Mouse (Mus musculus) MEL (cell line): ENCODE data around the gene Wfikkn2. TPM values are rescaled to one million over a fixed set of nuclear protein-coding genes. Genes with fewer than 3 reads are reported as not detected.

Experiments
- DNase-seq: peaks from one replicate; pipeline ENCODE4 v3.0.0; 2011; ENCODE audit warnings: low read depth, low spot score
- H3K27ac ChIP-seq: 2 replicates; pipeline ENCODE4 v1.5.1; 2012; ENCODE audit warnings: low read depth, mild to moderate bottlenecking, control low read depth, low read length, moderate library complexity; ENCODE audit not compliant: control insufficient read depth
- H3K27me3 ChIP-seq, 2 experiments: fragments of 150-350 bp in 1 of 2; sonication (generic) in 1 of 2; 2 replicates each; pipeline ENCODE4 v1.6.1; 2012; ENCODE audit warnings: low read length in 2 of 2, mild to moderate bottlenecking in 2 of 2, improper control_type of control experiment in 1 of 2, moderate library complexity in 1 of 2; ENCODE audit not compliant: insufficient read depth in 2 of 2, control insufficient read depth in 1 of 2
- H3K36me3 ChIP-seq, 2 experiments: 2 replicates each; pipeline ENCODE4 v1.6.1; 2012 to 2014; ENCODE audit warnings: low read length in 2 of 2, improper control_type of control experiment in 1 of 2, inconsistent platforms in 1 of 2, mild to moderate bottlenecking in 1 of 2; ENCODE audit not compliant: insufficient read depth in 2 of 2, control insufficient read depth in 1 of 2
- H3K4me1 ChIP-seq, 2 experiments: fragments of 150-350 bp in 1 of 2; sonication (generic) in 1 of 2; 2 replicates each; pipeline ENCODE4 v1.6.1; 2012; ENCODE audit warnings: low read length in 2 of 2, improper control_type of control experiment in 1 of 2, mild to moderate bottlenecking in 1 of 2; ENCODE audit not compliant: insufficient read depth in 2 of 2, control insufficient read depth in 1 of 2
- H3K4me3 ChIP-seq, 2 experiments: fragments of 150-350 bp in 1 of 2; sonication (generic) in 1 of 2; 2 replicates each; pipeline ENCODE4 v1.5.1; 2012; ENCODE audit warnings: low read depth in 2 of 2, low read length in 2 of 2, mild to moderate bottlenecking in 2 of 2, moderate library complexity in 2 of 2, control low read depth in 1 of 2, improper control_type of control experiment in 1 of 2; ENCODE audit not compliant: control insufficient read depth in 1 of 2, insufficient read depth in 1 of 2
- H3K79me2 ChIP-seq: 2 replicates; pipeline ENCODE4 v1.6.1; 2012; ENCODE audit warnings: mild to moderate bottlenecking, low read length, moderate library complexity; ENCODE audit not compliant: control insufficient read depth, poor library complexity, insufficient read depth
- H3K9ac ChIP-seq: 2 replicates; pipeline ENCODE4 v1.6.1; 2012; ENCODE audit warnings: low read depth, mild to moderate bottlenecking, control low read depth, low read length, moderate library complexity; ENCODE audit not compliant: control insufficient read depth, poor library complexity, severe bottlenecking
- H3K9me3 ChIP-seq: fragments of 150-350 bp; sonication (generic); replicated peaks from 2 replicates; pipeline ENCODE4 v1.6.1; 2012; ENCODE audit warnings: mild to moderate bottlenecking, low read length, improper control_type of control experiment, moderate library complexity; ENCODE audit not compliant: insufficient read depth
- CHD1 ChIP-seq: IDR thresholded peaks from 2 replicates; pipeline ENCODE4 v1.6.1; 2012; ENCODE audit warnings: low read depth, mild to moderate bottlenecking, inconsistent platforms, low read length, improper control_type of control experiment
- CHD2 ChIP-seq: IDR thresholded peaks from 2 replicates; pipeline ENCODE4 v1.6.1; 2011; ENCODE audit warnings: low read length, improper control_type of control experiment
- CTCF ChIP-seq, 3 experiments: IDR thresholded peaks in 2 of 3; conservative IDR thresholded peaks in 1 of 3; 2 replicates each; pipeline ENCODE4 v1.5.1; 2011 to 2012; ENCODE audit warnings: low read length in 3 of 3, low read depth in 2 of 3, mild to moderate bottlenecking in 2 of 3, improper control_type of control experiment in 1 of 3, inconsistent platforms in 1 of 3, mixed read lengths in 1 of 3, moderate library complexity in 1 of 3; ENCODE audit not compliant: control insufficient read depth in 1 of 3, insufficient read depth in 1 of 3, poor library complexity in 1 of 3, severe bottlenecking in 1 of 3
- E2F4 ChIP-seq: IDR thresholded peaks from 2 replicates; pipeline ENCODE4 v1.6.1; 2011; ENCODE audit warnings: low read depth, low read length, improper control_type of control experiment, borderline replicate concordance
- ELF1 ChIP-seq: IDR thresholded peaks from 2 replicates; pipeline ENCODE4 v1.6.1; 2014; ENCODE audit warnings: low read depth, mild to moderate bottlenecking, inconsistent platforms, low read length, improper control_type of control experiment, moderate library complexity
- EP300 ChIP-seq, 2 experiments: IDR thresholded peaks; 2 replicates each; pipeline ENCODE4 v1.6.1; 2011; ENCODE audit warnings: improper control_type of control experiment in 2 of 2, low read length in 2 of 2, low read depth in 1 of 2, mild to moderate bottlenecking in 1 of 2
- ETS1 ChIP-seq: IDR thresholded peaks from 2 replicates; pipeline ENCODE4 v1.6.1; 2012; ENCODE audit warnings: low read depth, mild to moderate bottlenecking, inconsistent platforms, low read length, improper control_type of control experiment, moderate library complexity
- HCFC1 ChIP-seq: IDR thresholded peaks from 2 replicates; pipeline ENCODE4 v1.6.1; 2012; ENCODE audit warnings: low read depth, mild to moderate bottlenecking, inconsistent platforms, low read length, improper control_type of control experiment, moderate library complexity
- KAT2A ChIP-seq: conservative IDR thresholded peaks from 2 replicates; pipeline ENCODE4 v1.6.1; 2012; ENCODE audit warnings: low read depth, low read length, improper control_type of control experiment, inconsistent platforms
- MAX ChIP-seq: IDR thresholded peaks from 2 replicates; pipeline ENCODE4 v1.6.1; 2011; ENCODE audit warnings: low read length, improper control_type of control experiment
- MEF2A ChIP-seq: IDR thresholded peaks from 2 replicates; pipeline ENCODE4 v1.6.1; 2014; ENCODE audit warnings: low read depth, mild to moderate bottlenecking, inconsistent platforms, low read length, improper control_type of control experiment; ENCODE audit not compliant: poor library complexity, insufficient replicate concordance, severe bottlenecking; ENCODE audit errors: extremely low read depth
- MXI1 ChIP-seq: IDR thresholded peaks from 2 replicates; pipeline ENCODE4 v1.6.1; 2011; ENCODE audit warnings: mild to moderate bottlenecking, low read depth, low read length, improper control_type of control experiment
- MYB ChIP-seq: IDR thresholded peaks from 2 replicates; pipeline ENCODE4 v1.6.1; 2011; ENCODE audit warnings: mild to moderate bottlenecking, low read depth, low read length, improper control_type of control experiment
- MYC ChIP-seq: IDR thresholded peaks from 2 replicates; pipeline ENCODE4 v1.6.1; 2011; ENCODE audit warnings: low read depth, mild to moderate bottlenecking, low read length, improper control_type of control experiment, moderate library complexity
- NELFE ChIP-seq: IDR thresholded peaks from 2 replicates; pipeline ENCODE4 v1.6.1; 2011; ENCODE audit warnings: low read depth, low read length, improper control_type of control experiment
- NRF1 ChIP-seq: IDR thresholded peaks from 2 replicates; pipeline ENCODE4 v1.6.1; 2014; ENCODE audit warnings: low read depth, mild to moderate bottlenecking, inconsistent platforms, low read length, improper control_type of control experiment, moderate library complexity; ENCODE audit not compliant: poor library complexity, insufficient read depth, severe bottlenecking
- RAD21 ChIP-seq: IDR thresholded peaks from 2 replicates; pipeline ENCODE4 v1.6.1; 2011; ENCODE audit warnings: mild to moderate bottlenecking, low read depth, low read length, improper control_type of control experiment
- SIN3A ChIP-seq: IDR thresholded peaks from 2 replicates; pipeline ENCODE4 v1.6.1; 2012; ENCODE audit warnings: low read length, improper control_type of control experiment, inconsistent platforms
- SMC3 ChIP-seq: IDR thresholded peaks from 2 replicates; pipeline ENCODE4 v1.6.1; 2011; ENCODE audit warnings: low read depth, low read length, improper control_type of control experiment
- TAL1 ChIP-seq: IDR thresholded peaks from 2 replicates; pipeline ENCODE4 v1.6.1; 2012; ENCODE audit warnings: mild to moderate bottlenecking, inconsistent platforms, low read length, moderate library complexity, mixed read lengths
- UBTF ChIP-seq: IDR thresholded peaks from 2 replicates; pipeline ENCODE4 v1.6.1; 2012; ENCODE audit warnings: low read depth, mild to moderate bottlenecking, inconsistent platforms, low read length, improper control_type of control experiment, moderate library complexity, borderline replicate concordance; ENCODE audit not compliant: insufficient read depth
- USF1 ChIP-seq: IDR thresholded peaks from 2 replicates; pipeline ENCODE4 v1.6.1; 2014; ENCODE audit warnings: low read depth, mild to moderate bottlenecking, inconsistent platforms, low read length, improper control_type of control experiment, moderate library complexity
- ZMIZ1 ChIP-seq: IDR thresholded peaks from 2 replicates; pipeline ENCODE4 v1.6.1; 2012; ENCODE audit warnings: low read depth, mild to moderate bottlenecking, inconsistent platforms, low read length, improper control_type of control experiment, moderate library complexity
- ZNF384 ChIP-seq: IDR thresholded peaks from 2 replicates; pipeline ENCODE4 v1.6.1; 2012; ENCODE audit warnings: low read depth, mild to moderate bottlenecking, inconsistent platforms, low read length, improper control_type of control experiment
- polyA plus RNA-seq, 2 experiments: library from polyadenylated mRNA; stranded (reverse) in 1 of 2; unstranded in 1 of 2; fragments of >175 nt in 1 of 2; fragments of >200 nt in 1 of 2; gene quantifications; 2 replicates each; pipeline versions ENCODE4 v1.2.1 to v1.2.4; 2012; ENCODE audit warnings: low replicate concordance in 2 of 2, low read depth in 1 of 2; ENCODE audit not compliant: insufficient read length in 2 of 2, insufficient read depth in 1 of 2, missing spikeins in 1 of 2
- total RNA-seq: library from RNA; depleted of rRNA; stranded (reverse); fragments of 300-350 nt; gene quantifications from 2 replicates; pipeline ENCODE4 v1.2.3, GENCODE M21; 2012

Gene Wfikkn2
- total and polyA plus RNA-seq, 3 experiments: not detected

DNA sequence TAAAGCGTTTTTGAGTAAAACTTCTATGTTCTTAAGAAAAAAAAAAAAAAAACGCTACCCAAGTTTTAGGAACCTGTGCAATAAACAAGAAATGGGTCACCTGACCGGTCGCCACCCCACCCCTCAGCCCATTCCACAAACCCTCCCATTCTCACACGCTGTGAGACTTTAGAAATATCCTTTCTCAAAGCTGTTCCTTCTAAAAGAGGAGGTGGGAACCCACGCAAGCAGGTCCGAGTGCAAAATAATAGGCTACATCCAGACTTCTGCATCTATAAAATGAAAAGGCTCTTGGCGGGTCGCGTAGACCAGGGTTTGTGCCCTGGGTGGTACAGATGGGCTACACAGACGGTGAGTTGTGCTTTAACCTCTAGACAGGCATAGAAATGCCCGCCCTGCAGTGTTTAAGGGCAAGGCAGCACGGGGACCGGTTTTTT lies 36.1 kb downstream of the Wfikkn2 start (continued):
- TF ChIP-seq UBTF (no peak), HCFC1 (peak; percentile 52; the same call in 1 of the 2 replicates)

DNA sequence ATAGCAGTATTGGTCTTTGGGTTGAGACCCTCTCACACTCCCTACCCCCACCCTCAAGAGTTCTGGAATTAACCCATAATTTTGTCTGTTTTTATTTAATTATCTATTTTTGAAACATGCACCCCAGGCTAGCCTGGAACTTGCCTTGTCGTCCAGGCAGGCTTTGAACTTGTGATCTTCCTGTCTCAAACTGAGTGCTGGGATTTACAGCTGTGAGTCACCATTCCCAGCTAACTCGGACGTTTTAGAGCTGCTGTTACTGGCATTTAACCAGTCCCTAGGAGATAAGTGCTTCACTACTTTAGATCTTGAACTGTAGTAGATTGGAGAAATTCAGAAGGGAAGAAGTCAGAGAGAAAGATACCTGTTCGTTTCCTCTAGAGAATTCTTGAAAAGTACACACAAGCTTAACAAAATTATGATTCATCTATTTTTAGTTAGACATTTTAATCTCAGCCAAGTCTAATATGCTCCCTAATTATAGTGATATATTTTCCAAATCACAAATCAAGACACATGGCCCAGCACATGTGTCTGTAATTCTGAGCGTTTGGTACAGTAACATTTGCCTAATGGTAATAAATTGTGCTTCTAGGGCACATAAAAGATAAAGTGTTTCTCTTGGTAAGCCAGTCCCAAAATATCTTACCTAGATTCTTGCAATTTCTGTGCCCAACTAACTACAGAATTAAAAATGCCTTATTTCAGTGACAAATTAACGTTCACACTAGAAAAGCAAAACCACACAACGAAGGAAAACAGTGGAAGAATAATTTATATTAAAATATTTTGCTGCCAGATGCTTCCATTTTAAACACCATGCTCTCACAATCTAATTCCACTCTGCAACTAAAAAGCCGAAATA lies 36.8 kb downstream of the Wfikkn2 start:
- H3K4me1 ChIP-seq: peaks cover 4 to 8% of the 10 kb centered on the region in 2 experiments
- TF ChIP-seq ETS1: peak; percentile 8; the same call in 1 of the 2 replicates
- TF ChIP-seq MYC: peak; percentile 45; the same call in 1 of the 2 replicates
- TF ChIP-seq CHD1: 0 out of 2 replicates have a peak, but pooled peaks have one; percentile 13
- no peak for TF ChIP-seq CTCF (IDR thresholded peaks at IDR 0.05 in 2 of 3, conservative IDR thresholded peaks at IDR 0.05 in 1 of 3; ENCODE audit: control insufficient read depth in 1 of 3, insufficient read depth in 1 of 3, low read depth in 2 of 3, low read length in 3 of 3, poor library complexity in 1 of 3, severe bottlenecking in 1 of 3)
- no peak for TF ChIP-seq ELF1
- TF ChIP-seq MAX: 0 out of 2 replicates have a peak, but pooled peaks have one; percentile 9
- peak in 1 of 2 experiments; percentile 32; a peak in 1 of 4 replicates for TF ChIP-seq EP300 (IDR thresholded peaks at IDR 0.05; ENCODE audit: low read depth in 1 of 2, low read length in 2 of 2)
- TF ChIP-seq TAL1: no peak
- H3K9ac ChIP-seq: peak overlapping the region; percentile 67
- peaks cover 11% of the 10 kb centered on the region; the same call in 1 of the 2 replicates for H3K79me2 ChIP-seq
- peak; percentile 44 for DNase-seq
- H3K36me3 ChIP-seq: peaks cover 0 to 12% of the 10 kb centered on the region in 2 experiments; a peak in 2 of 4 replicates
- peak overlapping the region in 1 of 2 experiments; percentile 68; a peak in 2 of 4 replicates for H3K4me3 ChIP-seq
- no peaks in the 10 kb centered on the region for H3K9me3 ChIP-seq
- H3K27me3 ChIP-seq: no peaks in the 10 kb centered on the region
- H3K27ac ChIP-seq: no peak overlapping the region

DNA sequence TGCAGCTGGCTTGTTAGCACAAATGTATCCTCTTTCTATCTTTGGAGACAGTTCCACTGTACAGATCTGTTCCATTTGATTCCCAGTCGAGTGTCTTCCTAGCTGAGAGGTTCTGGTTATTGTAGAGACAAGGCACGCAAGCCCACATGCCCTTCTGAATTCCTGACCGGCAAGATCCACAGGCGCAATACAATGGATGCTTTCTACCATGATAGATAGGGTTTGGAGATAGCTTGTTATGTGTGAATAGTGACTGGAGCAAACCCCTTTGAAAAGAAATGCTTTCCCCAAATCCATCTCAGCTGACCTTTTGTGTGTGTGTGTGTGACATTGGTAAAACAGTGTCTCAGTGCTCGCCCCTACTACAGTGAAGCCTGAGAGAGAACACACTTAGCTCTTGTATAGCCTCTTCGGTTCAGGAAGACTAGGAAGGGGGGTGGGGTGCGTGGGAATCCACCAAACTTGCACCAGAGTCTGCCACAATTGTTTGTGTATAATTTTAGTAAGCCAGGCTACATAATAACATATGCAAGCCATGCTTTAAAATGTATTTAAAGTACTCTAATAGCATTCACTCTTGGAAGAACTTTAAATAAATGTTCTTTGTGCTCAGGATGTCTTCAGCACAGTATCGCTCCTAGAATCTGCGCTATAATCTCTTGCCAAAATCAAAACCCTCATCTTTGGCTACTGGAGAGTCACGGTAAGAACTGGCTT lies 39.2 kb downstream of the Wfikkn2 start:
- Histone ChIP-seq H3K27ac (no peak overlapping the region), H3K9ac (no peak overlapping the region), H3K27me3 (no peaks in the 10 kb centered on the region)

More for the DNA sequence above, 39.2 kb downstream of the Wfikkn2 start:
- Histone ChIP-seq H3K9me3 (no peaks in the 10 kb centered on the region), H3K4me3 (no peak overlapping the region), H3K79me2 (peaks cover 3% of the 10 kb centered on the region; the same call in 1 of the 2 replicates), H3K4me1 (peaks cover 4% of the 10 kb centered on the region in 2 experiments), H3K36me3 (peaks cover 0 to 9% of the 10 kb centered on the region in 2 experiments; a peak in 2 of 4 replicates)
- TF ChIP-seq ZMIZ1 (no peak), SIN3A (no peak), RAD21 (no peak), MYC (no peak), TAL1 (no peak), MXI1 (no peak), USF1 (no peak), CHD1 (no peak), E2F4 (no peak), MEF2A (no peak), NRF1 (no peak), KAT2A (no peak), SMC3 (no peak), NELFE (no peak), ETS1 (no peak), ZNF384 (no peak), CHD2 (no peak), HCFC1 (no peak), MYB (no peak), EP300 (IDR thresholded peaks at IDR 0.05; ENCODE audit: low read depth in 1 of 2, low read length in 2 of 2) (no peak)
- DNase-seq: no peak
